Mouse (Mus musculus) thymus, adult 2 months (tissue): ENCODE results near the gene Ano10. TPM values are rescaled to one million over a fixed set of nuclear protein-coding genes. Genes with fewer than 3 reads are reported as not detected.
A peak's percentile ranks its signal among the peaks of the same experiment; 100 is the strongest.

Source experiments
- DNase-seq: peaks from one replicate; pipeline ENCODE4 v3.0.0; 2021
- H3K27ac ChIP-seq: fragments of 200-500 bp; 2 replicates; pipeline ENCODE4 v1.5.1; 2012; ENCODE audit warnings: low read length, control low read depth; ENCODE audit not compliant: control insufficient read depth, insufficient read depth
- H3K27me3 ChIP-seq: fragments of 200-500 bp; 2 replicates; pipeline ENCODE4 v1.6.1; 2012; ENCODE audit warnings: mild to moderate bottlenecking, low read length, moderate library complexity, mixed read lengths; ENCODE audit not compliant: control insufficient read depth, insufficient read depth
- H3K36me3 ChIP-seq: fragments of 200-500 bp; 2 replicates; pipeline ENCODE4 v1.6.1; 2012; ENCODE audit warnings: mild to moderate bottlenecking, low read length, moderate library complexity; ENCODE audit not compliant: control insufficient read depth, insufficient read depth
- H3K4me1 ChIP-seq: fragments of 200-500 bp; replicated peaks from 2 replicates; pipeline ENCODE4 v1.6.1; 2012; ENCODE audit warnings: low read length; ENCODE audit not compliant: control insufficient read depth, insufficient read depth
- H3K4me3 ChIP-seq: fragments of 200-500 bp; 2 replicates; pipeline ENCODE4 v1.5.1; 2012; ENCODE audit warnings: mild to moderate bottlenecking, low read length, control low read depth, moderate library complexity; ENCODE audit not compliant: control insufficient read depth, insufficient read depth
- CTCF ChIP-seq: fragments of 200-500 bp; IDR thresholded peaks from 2 replicates; pipeline ENCODE4 v1.5.1; 2012; ENCODE audit warnings: mild to moderate bottlenecking, control low read depth, low read length, moderate library complexity, borderline replicate concordance; ENCODE audit not compliant: control insufficient read depth, poor library complexity, insufficient read depth; ENCODE audit errors: extremely low read depth
- POLR2A ChIP-seq: fragments of 200-500 bp; IDR thresholded peaks from 2 replicates; pipeline ENCODE4 v1.6.1; 2012; ENCODE audit warnings: mild to moderate bottlenecking, low read length, control low read depth, moderate library complexity; ENCODE audit not compliant: control insufficient read depth, poor library complexity, insufficient read depth; ENCODE audit errors: extremely low read depth
- WGBS: fragments of 180-500 bp; shearing (Covaris S2); methylation state at CpG from one replicate; pipeline ENCODE4 v1.1.7; 2018; 5-methylcytosine and 5-hydroxymethylcytosine counted together
- polyA plus RNA-seq: library from polyadenylated mRNA; depleted of rRNA; stranded (reverse); fragments of >200 nt; gene quantifications from 2 replicates; pipeline ENCODE4 v1.2.3, GENCODE M21; 2012

Ano10 gene
- polyA plus RNA-seq, 1 experiment, result 41.3 TPM

GRCm38 (mm10) chr9:122232912-122233311 is 61.3 kb downstream of the Ano10 start:
- Histone ChIP-seq H3K27ac (peak overlapping the region; percentile 82), H3K36me3 (no peaks in the 10 kb centered on the region), H3K4me1 (peaks cover 41% of the 10 kb centered on the region), H3K27me3 (no peaks in the 10 kb centered on the region), H3K4me3 (no peak overlapping the region)
- TF ChIP-seq CTCF (no peak), POLR2A (no peak)
- peak; percentile 65 for DNase-seq
- WGBS, result 8% methylated on average over 2 of the region's 2 CpGs

- no peak overlapping the region for H3K4me3 ChIP-seq
- H3K36me3 ChIP-seq, result no peaks in the 10 kb centered on the region
- H3K27ac ChIP-seq, result no peak overlapping the region
- no peak for TF ChIP-seq POLR2A
- no peak for TF ChIP-seq CTCF
- 49% methylated on average over 4 of the region's 4 CpGs for WGBS
- DNase-seq, result no peak
- H3K27me3 ChIP-seq, result no peaks in the 10 kb centered on the region
- peaks cover 56% of the 10 kb centered on the region for H3K4me1 ChIP-seq
Observed at GRCm38 (mm10) chr9:122230701-122231100, 63.5 kb downstream of the Ano10 start.

- Histone ChIP-seq H3K27me3 (no peaks in the 10 kb centered on the region), H3K36me3 (no peaks in the 10 kb centered on the region), H3K4me3 (no peak overlapping the region), H3K4me1 (peaks cover 50% of the 10 kb centered on the region), H3K27ac (no peak overlapping the region)
- DNase-seq, result no peak
- WGBS, result 55% methylated on average over 4 of the region's 4 CpGs
- TF ChIP-seq POLR2A, result no peak
- TF ChIP-seq CTCF, result no peak
Observed at GRCm38 (mm10) chr9:122226419-122226818, 67.8 kb downstream of the Ano10 start.

GRCm38 (mm10) chr9:122225309-122225708 is 68.9 kb downstream of the Ano10 start:
- H3K27ac ChIP-seq, result no peak overlapping the region
- H3K4me1 ChIP-seq, result peaks cover 40% of the 10 kb centered on the region
- TF ChIP-seq POLR2A (no peak), CTCF (peak; percentile 52; the same call in 1 of the 2 replicates)
- H3K4me3 ChIP-seq, result no peak overlapping the region
- no peaks in the 10 kb centered on the region for H3K36me3 ChIP-seq
- DNase-seq, result no peak
- no peaks in the 10 kb centered on the region for H3K27me3 ChIP-seq
- WGBS, result 63% methylated on average over 7 of the region's 7 CpGs

GRCm38 (mm10) chr9:122223005-122223404 is 71.2 kb downstream of the Ano10 start:
- Histone ChIP-seq H3K36me3 (no peaks in the 10 kb centered on the region), H3K27me3 (no peaks in the 10 kb centered on the region), H3K4me1 (peaks cover 29% of the 10 kb centered on the region), H3K27ac (no peak overlapping the region), H3K4me3 (no peak overlapping the region)
- TF ChIP-seq POLR2A, result no peak
- no peak for TF ChIP-seq CTCF
- no peak for DNase-seq
- WGBS, result 7% methylated on average over 8 of the region's 8 CpGs

GRCm38 (mm10) chr9:122219934-122220333 is 74.3 kb downstream of the Ano10 start:
- Histone ChIP-seq H3K4me1 (peaks cover 11% of the 10 kb centered on the region), H3K4me3 (no peak overlapping the region), H3K36me3 (no peaks in the 10 kb centered on the region), H3K27me3 (no peaks in the 10 kb centered on the region), H3K27ac (no peak overlapping the region)
- DNase-seq, result no peak
- TF ChIP-seq POLR2A (no peak), CTCF (no peak)
- 92% methylated on average over 2 of the region's 2 CpGs for WGBS

- Histone ChIP-seq H3K4me3 (no peak overlapping the region), H3K27ac (no peak overlapping the region), H3K4me1 (peaks cover 2% of the 10 kb centered on the region; the same call in 1 of the 2 replicates), H3K27me3 (no peaks in the 10 kb centered on the region), H3K36me3 (no peaks in the 10 kb centered on the region)
- WGBS, result 94% methylated on average over 7 of the region's 7 CpGs
- no peak for DNase-seq
- TF ChIP-seq POLR2A, result no peak
- TF ChIP-seq CTCF, result no peak
Observed at GRCm38 (mm10) chr9:122216945-122217529, 77.2 kb downstream of the Ano10 start.
